Mouse (Mus musculus): ENCODE results near the gene Ndc80. TPM values are rescaled to one million over a fixed set of nuclear protein-coding genes. Genes with fewer than 3 reads are reported as not detected.

Gene Ndc80
- total and polyA plus RNA-seq, 2 experiments, result 0.46 TPM; not detected in 1

- H3K9ac ChIP-seq (ENCODE audit: low read depth, low read length), result no peak overlapping the region
- WGBS, result 59% methylated on average over 8 of the region's 8 CpGs
- TF ChIP-seq CTCF (IDR thresholded peaks at IDR 0.05; ENCODE audit: low read depth, low read length) (no peak), POLR2A (IDR thresholded peaks at IDR 0.05; ENCODE audit: extremely low read depth, insufficient read depth, low read length) (no peak)
- peaks cover 5% of the 10 kb centered on the region for H3K4me1 ChIP-seq (ENCODE audit: control insufficient read depth, insufficient read depth, low read length)
- H3K4me3 ChIP-seq (ENCODE audit: insufficient read depth, low read depth, low read length), result no peak overlapping the region
- no peaks in the 10 kb centered on the region for H3K79me2 ChIP-seq (ENCODE audit: control insufficient read depth, insufficient read depth, low read length)
- DNase-seq (ENCODE audit: extremely low read depth, low read depth, low spot score), result peak; percentile 33
- H3K27me3 ChIP-seq (ENCODE audit: control insufficient read depth, insufficient read depth, low read length), result no peaks in the 10 kb centered on the region
- H3K27ac ChIP-seq (replicated peaks; ENCODE audit: insufficient read depth, low read depth, low read length), result peak overlapping the region; percentile 52
- no peaks in the 10 kb centered on the region for H3K36me3 ChIP-seq (ENCODE audit: control insufficient read depth, insufficient read depth, low read length)
Measured at GRCm38 (mm10) chr17:71486231-71486851, 40.3 kb downstream of the Ndc80 start.

GRCm38 (mm10) chr17:71485791-71486230 lies 40.8 kb downstream of the Ndc80 start:
- 74% methylated on average over 12 of the region's 12 CpGs for WGBS
- Histone ChIP-seq H3K9ac (ENCODE audit: low read depth, low read length) (no peak overlapping the region), H3K4me1 (ENCODE audit: control insufficient read depth, insufficient read depth, low read length) (peaks cover 5% of the 10 kb centered on the region), H3K27me3 (ENCODE audit: control insufficient read depth, insufficient read depth, low read length) (no peaks in the 10 kb centered on the region), H3K36me3 (ENCODE audit: control insufficient read depth, insufficient read depth, low read length) (no peaks in the 10 kb centered on the region), H3K27ac (replicated peaks; ENCODE audit: insufficient read depth, low read depth, low read length) (peak overlapping the region; percentile 52), H3K4me3 (ENCODE audit: insufficient read depth, low read depth, low read length) (no peak overlapping the region), H3K79me2 (ENCODE audit: control insufficient read depth, insufficient read depth, low read length) (no peaks in the 10 kb centered on the region)
- TF ChIP-seq POLR2A (IDR thresholded peaks at IDR 0.05; ENCODE audit: extremely low read depth, insufficient read depth, low read length) (no peak), CTCF (IDR thresholded peaks at IDR 0.05; ENCODE audit: low read depth, low read length) (no peak)
- peak; percentile 25 for DNase-seq (ENCODE audit: extremely low read depth, low read depth, low spot score)

- H3K79me2 ChIP-seq (ENCODE audit: control insufficient read depth, insufficient read depth, low read length), result no peaks in the 10 kb centered on the region
- peaks cover 5% of the 10 kb centered on the region for H3K4me1 ChIP-seq (ENCODE audit: control insufficient read depth, insufficient read depth, low read length)
- H3K4me3 ChIP-seq (ENCODE audit: insufficient read depth, low read depth, low read length), result no peak overlapping the region
- TF ChIP-seq CTCF (IDR thresholded peaks at IDR 0.05; ENCODE audit: low read depth, low read length), result no peak
- TF ChIP-seq POLR2A (IDR thresholded peaks at IDR 0.05; ENCODE audit: extremely low read depth, insufficient read depth, low read length), result no peak
- no peaks in the 10 kb centered on the region for H3K27me3 ChIP-seq (ENCODE audit: control insufficient read depth, insufficient read depth, low read length)
- H3K9ac ChIP-seq (ENCODE audit: low read depth, low read length), result no peak overlapping the region
- no peaks in the 10 kb centered on the region for H3K36me3 ChIP-seq (ENCODE audit: control insufficient read depth, insufficient read depth, low read length)
- 92% methylated on average over 5 of the region's 5 CpGs for WGBS
- 0 out of 2 replicates have a peak overlapping the region, but pooled peaks have one; percentile 23 for H3K27ac ChIP-seq (replicated peaks; ENCODE audit: insufficient read depth, low read depth, low read length)
- DNase-seq (ENCODE audit: extremely low read depth, low read depth, low spot score), result no peak
Measured at GRCm38 (mm10) chr17:71484711-71485110, 41.9 kb downstream of the Ndc80 start.

GRCm38 (mm10) chr17:71483418-71484060 lies 43.1 kb downstream of the Ndc80 start:
- Histone ChIP-seq H3K27me3 (ENCODE audit: control insufficient read depth, insufficient read depth, low read length) (no peaks in the 10 kb centered on the region), H3K79me2 (ENCODE audit: control insufficient read depth, insufficient read depth, low read length) (no peaks in the 10 kb centered on the region), H3K4me1 (ENCODE audit: control insufficient read depth, insufficient read depth, low read length) (peaks cover 5% of the 10 kb centered on the region), H3K27ac (replicated peaks; ENCODE audit: insufficient read depth, low read depth, low read length) (peak overlapping the region; percentile 55), H3K36me3 (ENCODE audit: control insufficient read depth, insufficient read depth, low read length) (no peaks in the 10 kb centered on the region), H3K9ac (ENCODE audit: low read depth, low read length) (no peak overlapping the region; the same call in 1 of the 2 replicates), H3K4me3 (ENCODE audit: insufficient read depth, low read depth, low read length) (no peak overlapping the region)
- peak; percentile 81 for DNase-seq (ENCODE audit: extremely low read depth, low read depth, low spot score)
- 24% methylated on average over 7 of the region's 7 CpGs for WGBS
- TF ChIP-seq CTCF (IDR thresholded peaks at IDR 0.05; ENCODE audit: low read depth, low read length), result no peak
- TF ChIP-seq POLR2A (IDR thresholded peaks at IDR 0.05; ENCODE audit: extremely low read depth, insufficient read depth, low read length), result no peak

GRCm38 (mm10) chr17:71479381-71479901 lies 47.2 kb downstream of the Ndc80 start:
- 70% methylated on average over 5 of the region's 5 CpGs for WGBS
- no peak for TF ChIP-seq POLR2A (IDR thresholded peaks at IDR 0.05; ENCODE audit: extremely low read depth, insufficient read depth, low read length)
- TF ChIP-seq CTCF (IDR thresholded peaks at IDR 0.05; ENCODE audit: low read depth, low read length), result no peak
- H3K27me3 ChIP-seq (ENCODE audit: control insufficient read depth, insufficient read depth, low read length), result no peaks in the 10 kb centered on the region
- H3K36me3 ChIP-seq (ENCODE audit: control insufficient read depth, insufficient read depth, low read length), result no peaks in the 10 kb centered on the region
- no peak overlapping the region for H3K27ac ChIP-seq (replicated peaks; ENCODE audit: insufficient read depth, low read depth, low read length)
- H3K4me1 ChIP-seq (ENCODE audit: control insufficient read depth, insufficient read depth, low read length), result peaks cover 7% of the 10 kb centered on the region
- no peak overlapping the region for H3K4me3 ChIP-seq (ENCODE audit: insufficient read depth, low read depth, low read length)
- H3K9ac ChIP-seq (ENCODE audit: low read depth, low read length), result no peak overlapping the region
- H3K79me2 ChIP-seq (ENCODE audit: control insufficient read depth, insufficient read depth, low read length), result peaks cover 4% of the 10 kb centered on the region; the same call in 1 of the 2 replicates
- no peak for DNase-seq (ENCODE audit: extremely low read depth, low read depth, low spot score)
